Mouse (Mus musculus) ES-E14 (cell line): ENCODE data around the gene Pop5.

Source experiments
- CHD2 ChIP-seq: IDR thresholded peaks from 2 replicates; pipeline ENCODE4 v1.6.1; 2014; ENCODE audit warnings: mild to moderate bottlenecking, low read depth, low read length, inconsistent platforms
- ZC3H11A ChIP-seq: IDR thresholded peaks from 2 replicates; pipeline ENCODE4 v1.6.1; 2012; ENCODE audit warnings: low read depth, mild to moderate bottlenecking, inconsistent platforms, low read length, borderline replicate concordance
- ZNF384 ChIP-seq: IDR thresholded peaks from 2 replicates; pipeline ENCODE4 v1.6.1; 2012; ENCODE audit warnings: low read depth, low read length, inconsistent platforms

GRCm38 (mm10) chr5:115204562-115205311 is 30.9 kb upstream of the Pop5 start:
- no peak for TF ChIP-seq ZC3H11A
- TF ChIP-seq ZNF384 = no peak
- TF ChIP-seq CHD2 = no peak
